Mouse (Mus musculus) frontal cortex, postnatal 10 days (tissue): ENCODE data around the gene Mrgprb4.

Experiments used
- DNase-seq, 2 experiments: peaks; one replicate each; pipeline ENCODE4 v3.0.0; 2022; ENCODE audit warnings: low spot score in 2 of 2, mixed read lengths in 1 of 2

Mrgprb4 gene

GRCm38 (mm10) chr7:48199188-48199587, at the start of gene Mrgprb4:
TSS of gene Mrgprb4 (minus strand) at chr7:48199288.
- DNase-seq = no peak

- no peak for DNase-seq
Measured at GRCm38 (mm10) chr7:48226114-48226513, 27.0 kb upstream of the Mrgprb4 start.

- DNase-seq = no peak
Measured at GRCm38 (mm10) chr7:48225065-48225464, 26.0 kb upstream of the Mrgprb4 start.

GRCm38 (mm10) chr7:48168919-48169318, 30.2 kb downstream of the Mrgprb4 start, which contains the start of gene Mrgprb5:
TSS of gene Mrgprb5 (minus strand) at chr7:48169019.
- no peak for DNase-seq

- DNase-seq = no peak
Measured at GRCm38 (mm10) chr7:48167471-48167870, 31.6 kb downstream of the Mrgprb4 start.
